Mouse (Mus musculus) T-helper 1 cell (primary cell): ENCODE data around the gene Bicral.

Experiments
- in situ Hi-C: fragments of 300-600 bp; cut with MboI, MseI; formaldehyde crosslinking; loops from one replicate; pipeline ENCODE4 v1.15.1; 2025; ENCODE audit warnings: high pct_unique_total_duplicates

The Bicral gene

DNA sequence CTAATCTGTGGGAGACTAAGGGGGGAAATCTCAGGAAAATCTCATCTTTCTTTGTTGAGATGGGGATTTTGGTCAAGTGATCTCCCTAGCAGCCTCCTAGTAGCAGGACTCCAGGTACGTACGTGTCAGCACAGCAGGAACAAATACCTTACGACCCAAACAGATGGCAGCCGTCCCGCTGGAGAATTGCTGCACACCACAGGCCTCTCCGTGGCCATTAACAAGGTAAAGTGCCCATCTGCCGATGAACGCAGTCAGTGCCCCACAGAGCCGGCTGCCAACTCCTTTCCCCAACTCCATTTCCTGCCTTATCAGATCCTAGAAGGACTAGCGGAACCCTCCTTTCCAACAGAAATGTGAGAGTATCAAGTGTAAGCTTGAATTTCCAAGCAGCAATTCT, 13.5 kb downstream of the Bicral start:
- in situ Hi-C loops, result no loop called here

DNA sequence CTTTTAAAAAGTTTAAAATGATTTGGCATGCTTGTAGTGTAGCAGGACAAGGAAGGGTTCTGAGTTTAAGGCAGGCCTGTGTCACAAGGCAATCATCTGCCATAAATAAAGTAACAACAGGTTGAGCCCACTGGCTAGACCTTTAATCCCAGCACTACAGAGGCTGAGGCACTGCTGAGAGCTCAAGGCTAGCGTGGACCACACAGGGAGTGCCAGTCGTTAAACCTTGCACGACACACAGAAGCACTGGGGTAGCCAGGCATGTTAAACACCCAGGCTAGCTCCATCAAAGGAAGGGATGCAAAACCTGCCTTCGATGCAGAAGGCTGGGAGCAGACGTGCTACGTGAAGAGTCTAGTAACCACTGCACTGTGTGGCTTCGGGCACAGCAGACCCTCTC, 14.6 kb downstream of the Bicral start:
- in situ Hi-C loops, result no loop called here

DNA sequence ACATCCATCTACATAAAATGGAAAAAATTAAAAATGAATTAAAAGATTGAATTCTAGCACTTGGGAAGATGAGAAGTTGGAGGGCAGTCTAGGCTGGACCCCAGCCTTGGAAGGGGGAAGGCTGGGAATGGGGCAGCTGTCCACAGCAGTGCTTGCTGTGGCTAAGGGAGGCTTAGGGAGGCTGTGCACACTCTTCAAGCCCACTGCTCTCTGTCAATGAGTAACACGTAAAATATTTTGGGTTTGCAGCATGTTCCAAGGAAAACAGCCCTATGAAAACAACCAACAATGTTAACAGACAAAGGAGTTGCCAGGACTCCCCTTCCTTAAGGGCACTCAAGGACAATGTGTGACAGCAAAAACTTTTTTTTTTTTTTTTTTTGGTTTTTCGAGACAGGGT, 15.3 kb downstream of the Bicral start:
- in situ Hi-C loops, result no loop called here

DNA sequence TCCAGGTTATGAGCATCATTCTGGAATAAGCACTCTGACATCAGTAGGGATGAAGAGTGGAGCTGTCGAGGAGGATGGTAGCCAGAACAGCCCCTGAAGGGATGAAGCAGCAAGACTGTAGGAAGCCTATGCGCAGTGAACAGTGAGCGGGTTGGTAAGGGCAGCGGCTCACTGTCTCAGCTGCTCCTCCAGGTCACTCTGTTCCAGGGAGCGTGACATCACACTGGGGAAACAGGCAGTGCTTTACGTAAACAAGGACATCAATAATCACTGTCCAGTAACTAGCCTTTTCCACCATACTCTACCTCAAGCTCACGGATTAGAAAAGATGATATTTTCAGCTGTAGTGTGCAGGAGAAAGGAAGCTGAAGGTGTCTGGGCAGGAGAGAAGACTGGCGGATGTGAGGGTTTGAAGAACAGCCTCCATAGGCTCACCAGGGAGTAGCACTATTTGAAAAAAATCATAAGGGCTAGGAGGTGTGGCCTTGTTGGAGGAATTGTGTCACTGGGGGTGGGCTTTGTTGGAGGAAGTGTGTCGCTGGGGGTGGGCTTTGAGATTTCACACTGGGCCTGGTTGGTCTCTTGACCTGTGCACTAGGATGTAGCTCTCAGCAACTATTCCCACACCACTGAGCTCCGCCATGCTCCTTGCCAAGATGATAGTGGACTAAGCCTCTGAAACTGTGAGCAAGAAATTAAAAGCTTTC, 17.8 kb downstream of the Bicral start:
- in situ Hi-C loops, result no loop called here

DNA sequence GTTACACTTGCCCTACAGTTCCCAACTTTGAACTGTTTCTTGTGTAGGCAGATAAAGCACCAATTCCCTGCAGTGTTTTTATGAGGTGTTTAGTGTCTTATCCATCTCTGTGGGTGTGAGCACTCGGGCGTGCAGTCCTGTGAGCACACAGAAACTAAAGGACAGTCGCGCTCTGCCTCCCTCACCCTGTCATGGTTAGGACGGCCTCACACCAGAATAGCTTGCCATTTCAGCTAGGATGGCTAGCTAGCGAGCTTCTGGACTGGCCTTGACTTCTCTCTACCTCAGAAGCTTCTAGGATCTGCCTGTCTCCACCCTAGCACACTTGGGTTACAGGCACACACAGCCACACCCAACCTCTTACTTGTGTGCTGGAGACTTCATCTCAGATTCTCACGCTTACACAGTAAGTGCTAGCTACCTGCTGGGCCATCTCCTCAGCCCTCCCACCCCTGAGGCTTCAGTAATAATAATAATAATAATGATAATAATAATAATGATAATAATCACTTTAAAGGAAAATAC, 19.8 kb downstream of the Bicral start:
- in situ Hi-C loops, result no loop called here

DNA sequence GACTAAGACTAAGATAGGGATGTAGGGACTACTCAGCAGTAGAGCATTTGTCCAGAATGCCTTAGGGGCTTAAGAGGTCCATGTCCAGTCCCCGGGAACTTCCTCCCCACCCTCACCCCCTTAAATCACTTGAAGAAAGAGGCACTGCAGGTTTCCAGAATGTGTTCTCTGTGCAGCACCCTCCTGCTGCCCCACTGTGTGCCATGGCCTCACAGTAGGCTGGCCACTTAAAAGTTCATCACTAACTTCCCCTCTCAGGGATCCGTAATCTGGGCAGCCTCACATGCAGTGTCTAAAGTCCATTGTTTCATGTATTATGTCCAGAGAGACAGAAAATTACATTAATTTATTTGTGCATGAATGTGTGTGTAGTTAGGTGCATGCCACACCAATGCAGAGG, 20.4 kb downstream of the Bicral start:
- in situ Hi-C loops, result no loop called here

DNA sequence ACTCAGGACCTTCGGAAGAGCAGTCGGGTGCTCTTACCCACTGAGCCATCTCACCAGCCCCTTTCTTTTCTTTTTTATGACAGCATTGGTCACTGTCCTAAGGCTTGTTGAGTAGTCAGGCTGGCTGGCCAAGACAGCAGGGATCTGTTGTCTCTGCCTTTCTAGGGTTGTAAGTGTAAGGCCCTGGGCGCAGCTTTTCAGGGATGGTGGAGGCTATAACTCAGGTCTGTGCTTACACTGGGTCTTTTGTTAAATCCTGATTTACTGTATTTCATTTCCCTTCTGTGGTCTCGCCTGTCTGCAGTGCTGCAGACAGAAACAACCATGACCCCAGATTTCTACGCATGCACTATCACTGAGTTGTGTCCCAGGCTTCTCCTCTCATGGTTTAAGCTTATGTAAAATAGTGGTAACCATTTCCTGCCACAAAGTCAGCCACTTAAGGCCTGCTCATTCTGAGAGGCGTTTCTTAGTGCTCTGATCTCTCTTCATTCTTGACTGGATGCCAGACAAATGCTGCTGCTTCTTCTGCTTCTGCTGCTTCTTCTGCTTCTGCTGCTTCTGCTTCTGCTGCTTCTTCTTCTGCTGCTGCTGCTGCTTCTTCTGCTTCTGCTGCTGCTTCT, 23.1 kb downstream of the Bicral start:
- in situ Hi-C loops, result no loop called here

DNA sequence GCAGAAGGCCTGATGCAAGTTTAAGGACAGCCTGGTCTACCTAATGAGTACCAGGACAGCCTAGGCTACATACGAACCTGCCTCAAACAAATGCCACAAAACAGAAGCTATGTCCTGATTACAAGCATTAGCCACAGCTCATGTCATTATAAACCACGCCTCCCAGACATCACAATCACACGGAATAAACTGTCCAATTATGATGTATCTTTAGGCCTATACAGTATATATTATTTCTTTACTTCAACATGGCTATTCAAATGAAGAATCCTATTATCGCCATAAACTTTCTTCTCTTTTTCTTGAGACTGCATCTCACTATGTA, 25.3 kb downstream of the Bicral start:
- in situ Hi-C loops, result no loop called here

DNA sequence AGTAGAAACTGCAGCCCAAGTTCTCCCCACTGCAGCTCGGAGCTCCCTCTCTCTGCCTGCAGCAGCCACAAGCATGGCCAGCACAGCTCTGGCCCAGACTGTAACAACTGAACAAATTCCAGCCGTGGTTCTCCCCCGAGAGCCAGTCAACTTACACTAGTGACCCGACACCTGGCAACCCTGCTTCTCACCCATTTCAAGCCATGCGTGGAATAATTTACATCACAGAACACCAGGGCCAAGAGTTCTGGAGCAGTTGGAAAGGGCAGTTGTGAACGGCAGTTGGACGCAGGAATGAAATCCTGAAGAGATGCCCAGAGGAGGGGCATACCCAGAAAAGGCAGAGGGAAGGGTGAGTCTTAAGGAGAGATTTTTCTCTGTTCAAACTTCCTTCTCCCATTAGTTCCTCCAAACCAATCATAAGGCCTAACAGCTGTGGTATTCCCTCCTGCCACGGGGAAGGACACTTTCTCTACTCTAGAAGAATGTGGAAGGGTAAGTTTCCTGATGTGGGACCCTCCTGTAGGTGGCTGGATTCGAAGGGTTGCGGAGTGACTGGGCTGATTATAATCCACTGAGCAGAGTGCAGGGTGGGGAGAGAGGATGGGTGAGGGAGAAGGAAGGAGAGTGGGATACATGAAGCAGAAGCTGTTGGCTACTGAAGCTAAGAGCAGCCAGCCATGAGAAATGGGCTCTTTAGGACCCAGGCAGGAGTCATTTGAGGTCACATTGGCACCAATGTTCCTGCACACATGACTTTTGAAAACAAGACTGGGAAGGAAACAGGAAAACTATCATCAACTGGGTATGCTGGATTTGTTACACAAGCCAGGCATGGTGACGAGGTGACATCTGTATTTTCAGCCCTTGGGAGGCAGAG, 25.9 kb downstream of the Bicral start:
- in situ Hi-C loops, result no loop called here

DNA sequence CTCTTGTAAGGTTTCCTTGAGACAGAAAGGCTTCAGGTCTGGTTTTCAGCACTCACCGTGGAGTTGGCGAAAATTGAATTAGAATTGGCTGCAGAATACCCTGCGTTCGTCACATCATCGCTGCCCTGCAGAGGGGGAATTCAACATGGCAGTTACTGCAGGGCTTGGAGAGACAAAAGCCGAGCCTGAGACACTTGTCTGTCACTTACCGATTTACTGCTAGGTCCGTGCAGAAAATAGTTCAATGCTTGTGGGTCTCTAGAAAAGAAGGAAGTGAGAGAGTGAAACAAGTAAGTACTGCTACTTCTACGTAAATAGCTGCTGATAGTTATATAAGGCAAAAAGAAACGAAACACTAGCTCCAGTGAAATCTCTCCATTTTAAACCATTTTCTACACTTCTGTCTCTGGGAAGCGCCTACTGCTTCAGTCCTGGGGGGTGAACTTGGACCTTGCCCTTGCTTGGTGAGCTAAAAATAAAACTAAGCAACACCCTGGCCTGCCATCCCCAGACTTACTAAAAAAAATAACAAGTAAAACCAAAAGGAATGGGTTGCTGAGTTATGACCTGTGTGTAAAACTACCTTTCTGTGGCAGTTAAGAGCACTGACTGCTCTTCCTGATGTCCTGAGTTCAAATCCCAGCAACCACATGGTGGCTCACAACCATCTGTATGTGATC, 28.3 kb downstream of the Bicral start:
- in situ Hi-C loops, result no loop called here

DNA sequence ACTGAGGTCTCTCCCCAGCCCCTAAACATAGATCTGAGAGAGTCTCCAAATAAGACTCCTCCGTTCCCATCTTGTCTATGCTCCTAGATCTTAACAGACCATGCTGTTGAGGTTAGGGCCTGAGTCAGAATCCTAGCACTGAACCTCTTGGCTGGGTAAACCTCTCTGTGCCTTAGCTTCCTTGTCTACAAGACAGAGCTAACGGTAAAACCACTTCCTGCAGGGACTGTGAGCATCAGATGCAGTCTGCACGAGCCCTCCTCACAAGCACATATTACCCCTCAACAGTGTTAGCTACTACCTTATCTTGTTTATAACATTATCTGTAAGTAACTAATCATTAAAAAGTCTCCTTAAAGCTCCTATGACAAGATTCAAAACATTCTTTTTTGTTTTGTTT, 29.3 kb downstream of the Bicral start:
- in situ Hi-C loops, result no loop called here

DNA sequence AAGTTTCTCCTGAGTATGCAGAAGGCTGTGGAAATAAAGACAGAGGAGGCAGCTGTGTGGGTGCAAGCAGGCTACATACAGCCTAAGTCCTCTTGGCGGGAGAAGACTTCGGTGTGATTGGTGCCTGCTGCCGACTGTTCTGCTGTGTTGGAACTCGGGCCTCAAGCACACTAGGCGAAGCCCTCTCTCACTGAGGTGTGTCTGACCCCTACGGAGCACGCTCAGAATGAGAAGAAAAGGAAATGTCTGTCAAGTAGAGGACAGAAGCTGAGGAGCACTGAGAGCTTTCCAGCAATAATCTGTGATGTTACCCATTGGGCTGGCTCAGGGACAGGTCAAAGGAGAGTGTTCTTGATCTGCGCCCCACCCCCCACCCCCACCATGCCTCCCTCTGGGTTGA, 35.2 kb downstream of the Bicral start:
- in situ Hi-C loops, result no loop called here

DNA sequence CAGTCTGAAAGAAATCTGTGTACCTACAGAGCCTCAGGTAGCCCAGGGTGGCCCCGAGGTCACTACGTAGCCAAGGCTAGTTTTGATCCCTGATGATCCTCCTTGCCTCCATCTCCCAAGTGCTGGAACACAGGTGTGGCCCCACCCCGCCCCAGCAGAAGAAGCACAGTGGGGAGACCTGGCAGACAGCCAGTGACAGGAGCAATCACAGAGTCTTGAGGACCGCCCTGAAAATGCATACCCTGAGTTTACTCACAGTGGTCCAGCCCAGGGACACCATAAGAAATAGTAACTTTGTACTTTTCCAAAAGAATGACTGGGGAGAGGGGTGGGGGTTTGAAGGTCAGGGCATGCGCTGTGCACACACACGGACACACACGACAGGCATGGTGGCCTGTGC, 37.7 kb downstream of the Bicral start:
- in situ Hi-C loops, result no loop called here

DNA sequence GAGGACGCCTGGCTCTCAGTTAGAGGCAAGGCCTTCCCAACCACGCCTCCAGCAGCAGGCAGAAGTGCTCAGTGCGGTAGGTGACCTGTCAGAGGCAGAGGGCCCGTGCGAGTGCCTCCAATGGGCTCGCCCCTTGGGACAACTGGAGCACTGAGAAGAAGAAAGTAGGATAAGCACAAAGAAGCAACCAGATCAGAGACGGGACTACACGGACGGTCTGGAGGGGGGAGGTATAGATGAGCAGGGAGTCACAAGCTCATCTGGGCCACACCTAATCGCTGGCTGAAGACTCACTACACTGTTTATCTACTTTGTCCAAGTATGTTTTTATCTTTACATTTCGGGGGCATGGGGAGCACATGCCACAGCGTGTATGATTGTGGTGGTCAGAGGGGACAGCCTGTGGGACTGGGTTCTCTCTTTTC, 40.5 kb downstream of the Bicral start:
- in situ Hi-C loops, result no loop called here

DNA sequence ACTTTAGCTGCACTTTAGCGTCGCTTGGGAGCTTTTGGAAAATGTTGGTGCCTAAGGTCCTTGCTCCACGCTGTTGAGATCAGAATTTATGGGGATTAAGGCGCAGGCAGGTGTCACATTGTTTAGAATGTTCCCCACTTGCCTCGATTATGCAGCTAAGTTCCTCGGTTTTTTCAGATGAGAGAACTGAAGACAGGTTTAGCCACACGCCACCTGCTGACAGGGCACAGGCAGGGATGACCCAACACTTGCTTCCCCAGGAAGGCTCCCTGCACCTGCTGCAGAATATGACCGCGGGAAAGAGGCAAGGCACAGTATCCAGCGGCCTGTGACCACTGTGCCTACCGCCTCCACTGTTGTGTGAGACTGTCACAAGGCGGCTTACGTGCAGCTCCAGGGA, 42.0 kb downstream of the Bicral start:
- in situ Hi-C loops, result no loop called here

DNA sequence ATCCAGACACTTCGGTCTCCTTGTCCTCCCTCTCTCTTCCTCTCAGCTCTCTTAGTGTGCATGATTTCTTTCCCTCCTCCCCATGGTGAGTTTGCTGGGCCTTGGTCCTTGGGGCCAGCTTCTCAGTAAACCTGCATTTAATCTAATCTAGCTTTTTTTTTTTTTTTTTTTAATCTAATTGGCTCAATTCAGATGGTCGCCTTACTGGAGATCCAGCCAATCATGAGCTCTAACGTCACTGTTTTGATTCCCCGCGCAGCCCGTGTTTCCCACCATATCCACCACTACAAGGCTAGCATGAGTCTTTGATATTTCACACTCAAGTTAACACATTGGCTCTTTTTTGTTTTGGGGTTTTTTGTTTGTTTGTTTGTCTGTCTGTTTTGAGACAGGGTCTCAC, 43.8 kb downstream of the Bicral start:
- in situ Hi-C loops, result no loop called here

DNA sequence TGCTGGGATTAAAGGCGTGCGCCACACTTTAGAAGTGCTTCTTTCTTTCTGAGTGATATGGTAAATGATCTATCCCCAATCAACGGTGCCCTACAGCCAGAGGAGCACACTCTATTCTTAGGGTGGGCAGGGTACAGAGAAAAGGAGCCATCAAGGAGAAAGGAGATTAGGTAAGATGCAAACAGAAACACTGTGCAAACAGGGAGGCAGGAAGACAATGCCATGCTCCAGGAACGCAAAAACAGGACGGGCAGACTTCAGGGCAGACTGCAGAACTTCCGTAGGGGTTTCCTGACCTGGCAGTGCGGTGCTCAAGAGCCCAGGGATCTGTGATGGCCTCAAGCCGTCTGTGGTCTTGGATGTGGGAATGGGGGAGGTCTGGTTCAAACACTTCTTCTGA, 44.6 kb downstream of the Bicral start:
- in situ Hi-C loops, result no loop called here

DNA sequence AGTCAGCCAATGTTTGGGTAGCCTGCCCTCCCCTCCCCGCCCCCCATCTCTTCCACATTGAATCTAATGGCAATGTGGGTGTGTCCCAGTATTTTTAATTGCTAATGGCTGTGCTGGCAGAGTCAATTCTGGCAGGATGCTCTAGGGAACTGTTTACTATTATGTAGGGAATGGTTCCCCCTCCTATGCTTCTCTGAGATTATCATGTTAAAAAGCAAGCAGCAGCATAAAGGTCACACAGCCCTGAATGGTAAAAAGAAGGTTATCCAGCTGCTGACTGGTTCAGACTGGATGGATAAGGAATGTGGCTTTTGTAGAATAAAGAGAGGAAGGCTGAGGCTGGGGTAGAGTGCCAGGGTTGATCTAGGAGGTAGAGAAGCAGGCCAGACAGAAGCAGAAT, 45.8 kb downstream of the Bicral start:
- in situ Hi-C loops, result no loop called here

DNA sequence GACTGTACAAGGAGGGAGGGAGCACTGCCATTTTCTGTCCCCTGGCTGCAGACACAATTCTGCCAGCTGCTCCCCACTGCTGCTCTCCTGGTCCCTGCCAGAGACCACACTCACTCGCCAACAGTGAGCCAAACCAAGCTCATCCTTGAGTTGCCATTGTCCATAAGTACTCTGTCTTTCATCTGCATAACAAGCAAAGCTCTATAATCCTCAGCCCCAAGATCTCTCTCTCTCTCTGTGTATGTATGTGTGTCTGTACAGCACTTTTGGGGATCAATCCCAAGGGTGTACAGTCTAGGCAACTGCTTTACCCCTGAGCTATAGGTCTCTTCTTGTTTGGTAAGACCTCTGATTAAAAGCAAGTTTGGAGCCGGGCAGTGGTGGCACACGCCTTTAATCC, 47.6 kb downstream of the Bicral start:
- in situ Hi-C loops, result no loop called here

DNA sequence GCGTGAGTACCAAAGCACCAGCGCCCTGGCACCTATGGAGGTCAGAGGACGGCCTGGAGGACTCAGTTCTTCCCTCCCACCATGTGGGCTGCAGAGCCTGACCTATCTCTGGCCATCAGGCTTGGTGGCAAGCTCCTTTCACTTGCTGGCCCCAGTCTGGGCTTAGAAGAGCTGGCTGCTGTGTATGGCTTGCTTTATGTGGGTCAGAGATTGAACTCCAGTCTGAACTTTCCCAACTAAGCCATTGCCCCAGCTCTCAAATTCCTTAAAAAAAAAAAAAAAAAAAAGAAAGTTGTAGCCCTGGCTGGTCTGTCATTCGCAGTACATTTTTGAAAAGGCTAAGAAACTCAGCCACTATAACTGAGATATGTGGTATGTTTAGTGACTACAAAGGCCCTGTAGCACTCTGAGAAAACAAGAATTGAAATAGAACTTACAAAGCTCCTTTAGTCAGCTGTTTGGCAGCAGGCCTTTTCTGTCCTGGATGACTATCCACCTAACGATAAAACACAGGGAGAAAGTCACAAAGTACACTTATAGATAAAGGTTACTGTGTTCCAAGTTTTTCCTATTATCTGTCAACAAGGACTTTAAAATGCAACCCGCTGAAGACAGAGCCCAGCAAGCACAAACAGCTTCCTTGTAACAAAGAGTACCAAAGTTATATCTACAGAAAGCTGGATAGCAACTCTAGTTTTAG, 49.0 kb downstream of the Bicral start:
- in situ Hi-C loops, result no loop called here

DNA sequence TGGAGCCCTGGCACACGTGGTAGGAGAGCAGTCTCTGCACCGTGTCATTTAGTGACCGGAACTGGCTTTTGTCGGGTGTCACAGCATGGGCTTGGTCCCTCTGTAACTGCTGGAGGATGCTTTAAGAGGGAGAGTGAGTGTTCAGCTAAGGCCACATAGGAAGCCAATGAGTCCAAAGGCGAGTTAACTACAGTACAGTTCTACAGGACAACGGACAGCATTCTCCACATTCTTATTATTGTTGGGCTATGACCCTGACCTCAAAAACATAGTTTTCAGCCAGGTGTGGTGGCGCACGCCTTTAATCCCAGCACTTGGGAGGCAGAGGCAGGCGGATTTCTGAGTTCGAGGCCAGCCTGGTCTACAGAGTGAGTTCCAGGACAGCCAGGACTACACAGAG, 49.9 kb downstream of the Bicral start:
- in situ Hi-C loops, result no loop called here

DNA sequence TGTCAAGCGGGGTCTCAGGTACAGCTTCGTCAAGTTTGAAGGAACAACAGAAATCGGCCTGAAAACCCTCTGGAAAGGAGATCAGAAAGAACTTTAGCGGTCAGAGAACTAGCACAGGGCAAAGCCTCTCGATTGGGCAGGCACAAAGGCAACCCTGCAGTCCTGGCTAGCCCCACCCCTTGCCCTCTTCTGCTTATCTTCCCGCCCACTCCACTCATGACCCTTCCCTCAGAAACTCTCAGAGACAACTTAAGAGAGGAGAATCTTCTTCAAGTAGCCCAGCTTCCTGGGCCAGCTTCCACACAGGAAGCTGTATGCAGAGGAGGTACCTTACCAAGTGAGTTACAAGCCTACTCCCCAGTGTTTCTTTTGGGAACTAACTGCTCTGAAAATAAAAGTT, 56.5 kb downstream of the Bicral start:
- in situ Hi-C loops, result no loop called here
